Mouse (Mus musculus): ENCODE measurements at regions not wholly inside any gene's neighbourhood (a gene's known extent, or its start where the extent isn't known, plus 50 kb on each side); places are given as distances from the start of the nearest gene placed in this dataset.

- DNase-seq (ENCODE audit: low spot score) = no peak
Measured at GRCm38 (mm10) chr5:51922973-51923372, 267.3 kb downstream of the Dhx15 start.

GRCm38 (mm10) chr5:51922494-51922893 is 267.8 kb downstream of the Dhx15 start:
- DNase-seq (ENCODE audit: low spot score) = no peak

- no peak for DNase-seq (ENCODE audit: low spot score)
Measured at GRCm38 (mm10) chr5:51917812-51918448, 272.4 kb downstream of the Dhx15 start.

GRCm38 (mm10) chr5:51914731-51915130 is 275.6 kb downstream of the Dhx15 start:
- DNase-seq (ENCODE audit: low spot score) = no peak

GRCm38 (mm10) chr5:51908861-51909260 is 281.5 kb downstream of the Dhx15 start:
- DNase-seq (ENCODE audit: low spot score) = no peak

- DNase-seq (ENCODE audit: low spot score) = no peak
Measured at GRCm38 (mm10) chr5:51906315-51907109, 283.8 kb downstream of the Dhx15 start.

GRCm38 (mm10) chr5:51894159-51894558 is 296.2 kb downstream of the Dhx15 start:
- no peak for DNase-seq (ENCODE audit: low spot score)

- DNase-seq (ENCODE audit: low spot score) = no peak
Measured at GRCm38 (mm10) chr5:51891341-51891740, 299.0 kb downstream of the Dhx15 start.

- no peak for DNase-seq (ENCODE audit: low spot score)
Measured at GRCm38 (mm10) chr5:51888404-51888803, 301.9 kb downstream of the Dhx15 start.

GRCm38 (mm10) chr5:51882594-51882993 is 307.7 kb downstream of the Dhx15 start:
- DNase-seq (ENCODE audit: low spot score) = no peak

- no peak for DNase-seq (ENCODE audit: low spot score)
Measured at GRCm38 (mm10) chr5:51882173-51882572, 308.1 kb downstream of the Dhx15 start.

GRCm38 (mm10) chr5:51876846-51877245 is 309.3 kb upstream of the Ppargc1a start:
- DNase-seq (ENCODE audit: low spot score) = no peak

- no peak for DNase-seq (ENCODE audit: low spot score)
Measured at GRCm38 (mm10) chr5:51873571-51873970, 306.0 kb upstream of the Ppargc1a start.

GRCm38 (mm10) chr5:51871735-51872134 is 304.2 kb upstream of the Ppargc1a start:
- no peak for DNase-seq (ENCODE audit: low spot score)

- no peak for DNase-seq (ENCODE audit: low spot score)
Measured at GRCm38 (mm10) chr5:51868223-51868713, 300.7 kb upstream of the Ppargc1a start.

GRCm38 (mm10) chr5:51866002-51866401 is 298.5 kb upstream of the Ppargc1a start:
- no peak for DNase-seq (ENCODE audit: low spot score)

- no peak for DNase-seq (ENCODE audit: low spot score)
Measured at GRCm38 (mm10) chr5:51860496-51860895, 293.0 kb upstream of the Ppargc1a start.

GRCm38 (mm10) chr5:51853456-51854124 is 286.1 kb upstream of the Ppargc1a start:
- no peak for DNase-seq (ENCODE audit: low spot score)

GRCm38 (mm10) chr5:51850091-51850490 is 282.6 kb upstream of the Ppargc1a start:
- DNase-seq (ENCODE audit: low spot score) = no peak

- no peak for DNase-seq (ENCODE audit: low spot score)
Measured at GRCm38 (mm10) chr5:51849236-51849635, 281.7 kb upstream of the Ppargc1a start.

GRCm38 (mm10) chr5:51842189-51842588 is 274.7 kb upstream of the Ppargc1a start:
- DNase-seq (ENCODE audit: low spot score) = no peak

- DNase-seq (ENCODE audit: low spot score) = no peak
Measured at GRCm38 (mm10) chr5:51841763-51842162, 274.2 kb upstream of the Ppargc1a start.

All from left cerebral cortex, adult 11 months (tissue).